Mouse (Mus musculus) limb, embryonic 10.5 days (tissue): ENCODE results near the gene Sfxn5. TPM values are rescaled to one million over a fixed set of nuclear protein-coding genes. Genes with fewer than 3 reads are reported as not detected.

Experiments
- DNase-seq: peaks from one replicate; pipeline ENCODE4 v3.0.0-alpha.2; 2017; ENCODE audit warnings: low spot score
- H3K27ac ChIP-seq: fragments of 300-500 bp; sonication (generic); 2 replicates; pipeline ENCODE4 v1.5.1; 2016; ENCODE audit warnings: mild to moderate bottlenecking
- H3K27me3 ChIP-seq: fragments of 300-500 bp; sonication (generic); 2 replicates; pipeline ENCODE4 v1.6.1; 2016; ENCODE audit warnings: low read depth, mild to moderate bottlenecking; ENCODE audit not compliant: poor library complexity, severe bottlenecking
- H3K36me3 ChIP-seq: fragments of 300-500 bp; sonication (generic); 2 replicates; pipeline ENCODE4 v1.6.1; 2016; ENCODE audit warnings: mild to moderate bottlenecking, moderate library complexity
- H3K4me1 ChIP-seq: fragments of 300-500 bp; sonication (generic); 2 replicates; pipeline ENCODE4 v1.6.1; 2016
- H3K4me3 ChIP-seq: fragments of 300-500 bp; sonication (generic); 2 replicates; pipeline ENCODE4 v1.5.1; 2016; ENCODE audit warnings: mild to moderate bottlenecking, moderate library complexity
- H3K9me3 ChIP-seq: fragments of 300-500 bp; sonication (generic); replicated peaks from 2 replicates; pipeline ENCODE4 v1.6.1; 2016; ENCODE audit warnings: mild to moderate bottlenecking
- WGBS: fragments of 180-500 bp; shearing (Covaris S2); methylation state at CpG from one replicate; pipeline ENCODE4 v1.1.7; 2016; 5-methylcytosine and 5-hydroxymethylcytosine counted together
- polyA plus RNA-seq: library from polyadenylated mRNA; unstranded; fragments of >200 nt; fragmentation: Nextera tagmentation; extraction: Ambion mirVana; gene quantifications from 2 replicates; pipeline ENCODE4 v1.2.1, GENCODE M21; 2016

The Sfxn5 gene
- polyA plus RNA-seq, 1 experiment from 2014 or later, result 6.4 TPM

DNA sequence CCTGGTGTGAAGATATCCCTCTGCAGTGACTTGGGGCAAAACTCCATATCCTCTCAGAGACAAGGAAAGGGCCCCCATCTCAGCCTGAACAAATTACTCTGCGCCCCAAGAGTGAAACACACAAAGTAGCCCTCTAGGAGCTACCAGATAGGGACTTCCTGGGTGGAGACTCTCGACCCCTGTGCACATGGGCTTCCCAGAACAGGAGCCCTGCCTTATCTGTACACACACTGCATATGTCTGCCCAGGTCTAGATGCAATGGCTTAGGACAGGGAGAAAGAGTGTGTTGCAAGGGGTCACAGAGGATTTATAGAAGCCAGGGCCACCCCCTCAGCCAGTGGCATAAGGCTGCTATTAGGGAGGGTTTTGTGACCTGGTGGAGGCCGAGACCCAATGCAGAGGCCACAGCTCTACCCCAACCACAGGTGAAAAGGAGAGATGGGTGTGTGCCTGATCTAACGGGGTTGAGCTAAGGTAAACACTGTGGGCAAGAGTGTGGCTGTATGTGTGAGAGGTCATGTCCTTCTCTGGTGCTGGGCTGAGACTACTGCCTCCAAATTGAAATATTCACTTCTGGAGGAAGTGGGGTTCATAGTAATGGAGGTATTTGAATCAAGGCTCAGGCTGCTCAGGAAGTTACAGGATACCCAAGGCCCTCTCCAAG is 44.9 kb downstream of the Sfxn5 start:
- 0 out of 2 replicates have a peak, but pooled peaks cover 6% of the 10 kb centered on the region for H3K27me3 ChIP-seq
- WGBS, result 88% methylated on average over 4 of the region's 4 CpGs
- no peaks in the 10 kb centered on the region for H3K36me3 ChIP-seq
- no peak overlapping the region for H3K4me3 ChIP-seq
- no peak for DNase-seq
- no peaks in the 10 kb centered on the region for H3K9me3 ChIP-seq
- H3K4me1 ChIP-seq, result peaks cover 3% of the 10 kb centered on the region; the same call in 1 of the 2 replicates
- no peak overlapping the region for H3K27ac ChIP-seq

DNA sequence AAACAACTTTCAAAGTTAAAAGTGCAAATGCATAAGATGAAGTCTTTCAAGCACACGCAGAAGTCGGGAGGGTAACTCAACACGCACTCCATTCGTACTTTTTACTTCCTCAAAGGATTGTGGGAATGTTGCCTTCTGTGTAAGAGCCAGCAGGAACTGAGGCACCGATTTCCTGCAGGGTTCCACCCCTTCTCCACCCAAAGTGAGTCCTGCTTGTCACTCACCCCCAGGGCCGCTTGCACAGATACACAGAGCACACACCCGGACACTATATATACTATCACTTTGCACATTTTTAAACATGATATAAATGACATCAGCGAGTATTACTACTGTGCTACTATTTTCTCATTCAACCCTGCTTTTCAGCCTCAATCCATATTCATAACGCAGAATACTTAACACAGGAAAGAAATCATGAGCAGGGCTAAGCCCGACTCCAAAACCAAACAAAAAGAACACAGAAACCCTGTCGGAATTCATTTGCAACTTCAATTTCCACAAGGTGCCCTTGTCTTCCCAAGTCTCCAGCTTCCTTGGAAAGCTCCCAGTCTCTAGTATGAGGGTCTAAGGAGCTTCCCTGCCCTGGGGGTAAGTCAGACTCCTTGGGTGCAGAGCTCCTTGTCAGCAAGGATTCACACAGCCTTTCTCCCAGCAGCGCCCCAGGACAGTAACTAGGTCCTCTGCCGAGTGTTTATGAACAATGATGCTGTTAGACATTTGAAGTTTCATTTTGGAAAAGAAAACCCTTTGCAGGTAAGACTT is 46.8 kb downstream of the Sfxn5 start:
- Histone ChIP-seq H3K4me1 (0 out of 2 replicates have a peak, but pooled peaks cover 2% of the 10 kb centered on the region), H3K9me3 (no peaks in the 10 kb centered on the region), H3K36me3 (no peaks in the 10 kb centered on the region), H3K27ac (no peak overlapping the region), H3K4me3 (no peak overlapping the region), H3K27me3 (0 out of 2 replicates have a peak, but pooled peaks cover 9% of the 10 kb centered on the region)
- DNase-seq, result no peak
- WGBS, result 90% methylated on average over 13 of the region's 13 CpGs

DNA sequence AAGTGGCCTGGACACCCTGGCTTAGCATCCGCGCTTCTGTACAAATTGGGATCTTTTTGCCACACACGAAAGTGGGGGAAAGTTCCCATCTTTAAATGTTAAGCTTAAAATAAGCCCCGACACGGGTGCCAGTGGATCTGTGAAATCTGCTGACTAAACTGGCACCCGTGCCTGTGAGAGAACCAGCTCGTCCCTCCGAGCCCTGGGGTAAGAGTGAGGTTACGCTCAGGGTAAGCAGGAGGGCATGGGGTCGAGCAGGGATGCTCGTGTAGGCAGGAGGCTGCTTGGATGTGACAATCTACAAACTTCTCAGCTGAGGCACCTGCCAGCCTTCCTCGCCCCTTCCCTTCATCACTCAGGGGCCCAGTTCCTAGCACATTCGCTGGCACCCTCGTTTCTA is 52.4 kb downstream of the Sfxn5 start:
- 0 out of 2 replicates have a peak, but pooled peaks cover 3% of the 10 kb centered on the region for H3K4me1 ChIP-seq
- no peak overlapping the region for H3K27ac ChIP-seq
- no peaks in the 10 kb centered on the region for H3K9me3 ChIP-seq
- no peak overlapping the region for H3K4me3 ChIP-seq
- 87% methylated on average over 14 of the region's 14 CpGs for WGBS
- H3K27me3 ChIP-seq, result 0 out of 2 replicates have a peak, but pooled peaks cover 3% of the 10 kb centered on the region
- no peaks in the 10 kb centered on the region for H3K36me3 ChIP-seq
- no peak for DNase-seq

DNA sequence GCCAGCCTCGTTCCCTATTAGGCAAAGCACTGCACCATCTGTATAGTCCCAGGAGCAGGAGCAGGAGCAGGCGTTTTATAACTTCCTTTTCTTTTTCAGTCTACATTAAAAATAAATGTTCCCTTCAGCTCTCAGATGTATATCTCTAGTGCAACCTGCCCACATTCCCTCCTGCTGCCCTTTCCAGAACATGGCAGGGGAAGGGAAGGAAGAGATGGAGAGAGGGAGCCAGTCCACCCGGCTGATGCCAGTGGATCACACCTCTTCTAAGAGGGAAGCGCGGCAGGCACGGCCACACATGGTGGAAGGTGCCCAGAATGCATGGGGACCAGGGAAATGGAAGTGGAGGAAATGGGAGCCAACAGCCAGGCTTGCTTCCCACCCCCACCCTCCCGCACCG is 56.7 kb downstream of the Sfxn5 start:
- Histone ChIP-seq H3K27me3 (peaks cover 5% of the 10 kb centered on the region; the same call in 1 of the 2 replicates), H3K4me3 (no peak overlapping the region), H3K9me3 (no peaks in the 10 kb centered on the region), H3K27ac (no peak overlapping the region), H3K4me1 (0 out of 2 replicates have a peak, but pooled peaks cover 2% of the 10 kb centered on the region), H3K36me3 (no peaks in the 10 kb centered on the region)
- DNase-seq, result no peak
- 80% methylated on average over 8 of the region's 8 CpGs for WGBS

DNA sequence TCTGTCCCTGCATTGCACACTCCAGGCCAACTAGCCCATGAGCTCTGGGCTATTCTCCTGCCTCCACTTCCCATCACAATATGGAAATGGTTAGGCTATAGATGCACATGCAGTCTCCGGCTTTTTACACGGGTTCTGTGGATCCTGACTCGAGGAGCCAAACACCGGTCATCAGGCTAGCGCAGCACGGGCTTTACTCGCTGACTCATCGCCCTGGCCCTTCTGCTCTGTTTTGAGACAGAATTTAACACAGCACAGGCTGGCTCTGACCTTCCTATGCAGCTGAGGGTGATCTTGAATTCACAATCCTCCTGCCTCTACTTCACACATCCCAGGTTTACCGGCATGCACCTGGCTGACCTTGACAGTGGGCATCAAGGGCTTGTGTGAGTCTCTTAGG is 60.8 kb downstream of the Sfxn5 start:
- H3K36me3 ChIP-seq, result no peaks in the 10 kb centered on the region
- peaks cover 39% of the 10 kb centered on the region for H3K27me3 ChIP-seq
- 91% methylated on average over 9 of the region's 9 CpGs for WGBS
- H3K9me3 ChIP-seq, result no peaks in the 10 kb centered on the region
- no peak for DNase-seq
- no peak overlapping the region for H3K27ac ChIP-seq
- H3K4me3 ChIP-seq, result no peak overlapping the region
- peaks cover 6% of the 10 kb centered on the region for H3K4me1 ChIP-seq

DNA sequence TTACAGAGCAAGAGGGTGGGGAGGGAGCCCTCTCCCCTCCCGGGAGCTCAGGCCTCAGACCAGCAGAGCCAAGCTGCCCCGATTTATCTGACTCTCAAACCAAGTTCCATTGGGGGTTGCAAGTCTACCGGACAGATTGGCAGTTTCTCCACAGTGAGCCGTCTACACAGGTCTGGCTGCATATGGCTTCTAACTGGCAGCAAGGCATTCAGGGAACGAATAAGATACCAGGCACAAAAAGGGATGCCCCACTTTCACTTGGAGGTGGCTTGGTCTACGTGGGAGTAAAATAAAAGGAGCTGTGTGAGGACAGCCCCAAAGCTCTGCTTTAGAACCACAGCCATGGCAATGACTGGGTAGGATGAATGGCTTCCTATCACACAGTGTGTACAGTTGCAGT is 67.2 kb downstream of the Sfxn5 start:
- Histone ChIP-seq H3K27me3 (peaks cover 93% of the 10 kb centered on the region), H3K4me3 (no peak overlapping the region)

DNA sequence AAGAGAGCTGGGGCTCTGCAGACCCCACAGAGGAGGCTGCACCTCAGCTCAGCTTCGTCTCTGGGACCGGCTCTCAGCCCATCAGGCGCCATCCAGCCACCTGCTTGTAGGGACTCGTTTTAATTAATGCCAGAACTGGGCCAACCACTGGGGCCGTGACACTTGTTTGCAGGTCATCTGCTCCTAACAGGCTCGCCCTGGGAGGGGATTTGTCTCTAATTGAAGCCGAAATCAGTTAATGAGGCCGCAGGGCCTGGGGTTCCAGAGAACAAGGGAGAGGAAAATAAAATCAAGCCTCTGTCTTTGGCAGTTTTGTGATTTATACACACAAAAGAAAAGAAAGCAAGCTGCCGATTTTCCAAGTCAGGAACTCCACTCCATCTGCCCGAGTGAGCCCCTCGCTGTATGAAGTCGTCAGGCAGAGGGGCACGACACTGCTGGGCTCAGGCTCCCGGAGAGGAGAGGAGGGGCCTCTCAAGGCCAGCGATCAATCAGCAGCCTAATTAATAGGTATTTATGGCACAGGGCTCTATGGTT is 68.2 kb downstream of the Sfxn5 start:
- Histone ChIP-seq H3K9me3 (no peaks in the 10 kb centered on the region), H3K36me3 (no peaks in the 10 kb centered on the region), H3K27me3 (peaks cover 96% of the 10 kb centered on the region), H3K4me3 (peak overlapping the region; percentile 31), H3K4me1 (peaks cover 50% of the 10 kb centered on the region), H3K27ac (peak overlapping the region; percentile 62)
- DNase-seq, result peak; percentile 75
- under 1% methylated on average over 15 of the region's 15 CpGs for WGBS

More for the DNA sequence above, 67.2 kb downstream of the Sfxn5 start:
- DNase-seq, result no peak
- Histone ChIP-seq H3K27ac (peak overlapping the region; percentile 62; the same call in 1 of the 2 replicates), H3K36me3 (no peaks in the 10 kb centered on the region), H3K9me3 (no peaks in the 10 kb centered on the region), H3K4me1 (peaks cover 50% of the 10 kb centered on the region)
- WGBS, result 48% methylated on average over 6 of the region's 6 CpGs

DNA sequence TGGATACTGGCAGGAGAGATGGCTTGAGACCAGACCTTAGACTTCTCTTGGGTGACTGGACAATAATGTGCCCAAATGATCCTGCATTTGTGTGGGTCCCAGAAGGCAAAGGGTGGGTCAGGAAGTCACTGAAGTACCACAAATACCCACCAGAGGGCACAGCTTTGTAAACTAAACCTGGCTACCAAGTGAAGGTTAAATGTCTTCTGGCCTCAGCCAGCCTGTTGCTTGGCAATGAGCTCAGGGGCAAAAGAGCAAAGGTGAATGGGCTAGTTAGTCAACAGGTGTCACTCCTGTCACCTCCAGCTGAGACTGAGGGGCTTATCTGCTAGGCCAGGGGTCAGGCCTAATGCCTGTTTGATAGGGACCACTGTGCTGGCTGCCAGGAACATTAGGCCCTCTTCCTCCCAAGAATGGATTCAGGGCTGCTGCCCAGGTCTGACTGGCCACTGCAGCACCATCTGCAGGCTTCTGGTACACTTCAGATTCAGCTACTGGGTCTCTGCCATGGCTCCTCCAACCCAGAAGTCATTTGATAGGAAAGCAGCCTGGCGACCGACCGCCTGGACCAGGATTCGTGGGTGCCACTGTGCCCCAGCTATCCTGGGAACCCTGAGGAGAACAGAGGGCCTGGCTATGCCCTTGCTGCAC is 70.2 kb downstream of the Sfxn5 start:
- no peaks in the 10 kb centered on the region for H3K36me3 ChIP-seq

DNA sequence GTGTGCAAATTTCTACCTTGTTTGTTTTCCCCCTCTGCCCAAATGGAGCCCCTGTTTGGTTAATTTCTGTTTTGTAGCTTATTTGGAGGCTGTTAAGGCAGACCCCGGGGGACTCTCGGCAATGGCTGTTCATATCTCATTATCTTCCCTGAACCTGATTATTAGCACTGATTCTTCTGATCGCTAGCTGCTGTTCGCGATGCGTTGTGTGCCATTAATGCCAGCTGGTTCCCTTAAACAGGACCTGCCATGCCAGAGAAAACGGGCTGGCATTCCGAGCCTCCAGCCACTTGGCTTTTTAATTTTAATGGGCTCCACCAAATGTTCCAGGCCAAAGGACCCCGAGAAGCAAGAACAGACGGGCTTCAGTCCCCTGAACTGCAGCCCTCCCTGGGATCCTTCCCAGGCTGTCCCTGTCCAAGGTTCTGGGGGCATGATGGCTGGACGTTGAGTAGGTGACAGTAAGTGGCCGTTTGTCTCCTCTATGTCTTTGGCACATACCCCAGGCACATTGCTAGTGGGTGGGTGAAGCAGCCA is 74.1 kb downstream of the Sfxn5 start:
- Histone ChIP-seq H3K4me3 (no peak overlapping the region), H3K4me1 (peaks cover 31% of the 10 kb centered on the region), H3K36me3 (no peaks in the 10 kb centered on the region), H3K9me3 (no peaks in the 10 kb centered on the region), H3K27me3 (peaks cover 71% of the 10 kb centered on the region), H3K27ac (no peak overlapping the region)
- 75% methylated on average over 12 of the region's 12 CpGs for WGBS
- DNase-seq, result no peak

More for the DNA sequence above, 70.2 kb downstream of the Sfxn5 start:
- H3K27me3 ChIP-seq, result peaks cover 86% of the 10 kb centered on the region
- H3K9me3 ChIP-seq, result no peaks in the 10 kb centered on the region
- no peak overlapping the region for H3K4me3 ChIP-seq
- H3K4me1 ChIP-seq, result peaks cover 61% of the 10 kb centered on the region
- DNase-seq, result peak; percentile 63
- no peak overlapping the region for H3K27ac ChIP-seq
- WGBS, result 95% methylated on average over 4 of the region's 4 CpGs

DNA sequence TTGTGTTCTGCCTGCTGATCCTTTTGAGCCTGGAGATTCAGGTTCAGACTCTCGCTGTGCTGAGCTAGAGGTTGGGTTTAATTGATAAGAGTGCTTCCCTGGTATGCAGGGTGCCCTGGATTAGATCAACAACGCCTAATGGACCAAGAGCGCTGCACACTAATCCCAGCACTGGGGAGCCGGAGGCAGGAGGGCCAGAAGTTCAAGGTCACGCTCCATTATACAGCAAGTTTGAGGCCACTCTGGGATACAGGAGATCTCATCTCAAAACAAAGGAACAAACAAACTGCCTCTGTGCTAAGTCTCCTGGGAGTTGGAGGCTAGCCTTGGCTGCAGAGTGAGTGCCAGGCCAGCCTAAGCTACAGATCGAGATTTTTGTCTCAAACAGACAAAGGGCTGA is 77.6 kb downstream of the Sfxn5 start:
- Histone ChIP-seq H3K9me3 (no peaks in the 10 kb centered on the region), H3K36me3 (no peaks in the 10 kb centered on the region), H3K4me3 (no peak overlapping the region), H3K27me3 (peaks cover 42% of the 10 kb centered on the region), H3K4me1 (peaks cover 32% of the 10 kb centered on the region), H3K27ac (no peak overlapping the region)
- no peak for DNase-seq
- WGBS, result 80% methylated on average over 6 of the region's 6 CpGs

DNA sequence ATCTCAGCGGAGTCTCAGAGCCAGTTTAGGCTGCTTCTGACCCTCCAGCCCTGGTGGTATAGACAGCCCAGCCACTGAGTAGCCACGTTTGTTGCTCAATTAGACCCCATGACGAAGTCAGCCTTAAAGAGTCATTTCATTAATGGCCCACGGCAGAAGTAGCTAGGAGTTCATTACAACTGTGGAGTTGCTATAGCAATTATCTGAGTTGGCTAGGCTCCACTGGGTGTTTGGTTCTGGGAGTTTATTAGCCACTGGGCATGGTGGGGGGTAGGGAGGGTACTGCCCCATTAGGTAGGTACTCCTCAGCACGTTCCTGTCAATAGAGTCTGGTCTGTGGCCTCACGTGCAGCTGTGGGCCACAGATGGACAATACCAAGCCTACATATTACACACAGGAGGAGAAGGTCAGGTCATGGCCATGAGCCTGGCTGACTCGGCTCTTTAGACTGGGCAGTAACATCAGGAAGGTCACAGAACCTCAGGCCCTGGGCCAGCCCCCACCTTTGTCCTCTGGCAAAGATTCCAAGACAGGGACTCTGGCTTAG is 79.2 kb downstream of the Sfxn5 start:
- Histone ChIP-seq H3K9me3 (no peaks in the 10 kb centered on the region), H3K4me3 (no peak overlapping the region), H3K27ac (peak overlapping the region; percentile 28; the same call in 1 of the 2 replicates), H3K27me3 (peaks cover 36% of the 10 kb centered on the region), H3K4me1 (peaks cover 30% of the 10 kb centered on the region), H3K36me3 (no peaks in the 10 kb centered on the region)
- WGBS, result 65% methylated on average over 7 of the region's 7 CpGs
- DNase-seq, result no peak

DNA sequence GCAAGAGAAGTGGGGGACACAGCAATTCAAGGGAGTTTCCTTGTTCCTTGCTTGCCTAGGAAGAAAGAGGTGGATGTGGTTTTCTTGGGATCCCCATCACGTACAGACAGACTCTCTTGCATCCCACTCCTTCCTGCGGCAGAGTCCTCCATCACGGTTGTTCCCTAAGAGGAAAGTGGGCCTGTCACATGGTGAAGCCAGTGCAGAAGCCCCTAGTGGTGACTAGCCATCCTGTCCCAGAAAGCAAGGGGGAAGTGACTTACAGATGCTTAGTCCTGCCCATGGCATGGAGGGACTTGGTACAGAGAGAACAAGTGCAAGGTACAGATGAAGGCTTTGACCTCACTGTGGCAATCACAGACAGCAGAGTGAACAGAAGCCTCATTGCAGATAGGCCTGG is 79.9 kb downstream of the Sfxn5 start:
- no peak overlapping the region for H3K27ac ChIP-seq
- DNase-seq, result no peak
- H3K9me3 ChIP-seq, result no peaks in the 10 kb centered on the region
- H3K4me1 ChIP-seq, result peaks cover 23% of the 10 kb centered on the region
- no peak overlapping the region for H3K4me3 ChIP-seq
- H3K36me3 ChIP-seq, result no peaks in the 10 kb centered on the region
- 78% methylated on average over 3 of the region's 3 CpGs for WGBS
- H3K27me3 ChIP-seq, result peaks cover 29% of the 10 kb centered on the region
